Mouse (Mus musculus) CH12.LX (cell line): ENCODE measurements at regions not wholly inside any gene's neighbourhood (a gene's known extent, or its start where the extent isn't known, plus 50 kb on each side); places are given as distances from the start of the nearest gene placed in this dataset.

Source experiments
- CTCF ChIP-seq, 2 experiments: IDR thresholded peaks in 1 of 2; conservative IDR thresholded peaks in 1 of 2; 2 replicates each; pipeline ENCODE4 v1.5.1; 2011 to 2012; ENCODE audit warnings: low read depth in 2 of 2, low read length in 2 of 2, improper control_type of control experiment in 1 of 2, inconsistent platforms in 1 of 2, mild to moderate bottlenecking in 1 of 2, moderate library complexity in 1 of 2
- E2F4 ChIP-seq: IDR thresholded peaks from 2 replicates; pipeline ENCODE4 v1.6.1; 2011; ENCODE audit warnings: low read depth, low read length, improper control_type of control experiment; ENCODE audit not compliant: insufficient replicate concordance
- HCFC1 ChIP-seq: IDR thresholded peaks from 2 replicates; pipeline ENCODE4 v1.6.1; 2012; ENCODE audit warnings: low read depth, mild to moderate bottlenecking, inconsistent platforms, low read length, improper control_type of control experiment
- JUN ChIP-seq: IDR thresholded peaks from 2 replicates; pipeline ENCODE4 v1.6.1; 2011; ENCODE audit warnings: low read depth, mild to moderate bottlenecking, low read length, improper control_type of control experiment, moderate library complexity; ENCODE audit not compliant: insufficient read depth
- JUND ChIP-seq: conservative IDR thresholded peaks from 2 replicates; pipeline ENCODE4 v1.6.1; 2011; ENCODE audit warnings: low read depth, low read length, improper control_type of control experiment
- MAX ChIP-seq: IDR thresholded peaks from 2 replicates; pipeline ENCODE4 v1.6.1; 2011; ENCODE audit warnings: low read length, improper control_type of control experiment
- POLR2A ChIP-seq: IDR thresholded peaks from 2 replicates; pipeline ENCODE4 v1.6.1; 2011; ENCODE audit warnings: low read depth, mild to moderate bottlenecking, improper control_type of control experiment, low read length
- SMC3 ChIP-seq: IDR thresholded peaks from 2 replicates; pipeline ENCODE4 v1.6.1; 2011; ENCODE audit warnings: low read depth, low read length, improper control_type of control experiment
- USF1 ChIP-seq: IDR thresholded peaks from 2 replicates; pipeline ENCODE4 v1.6.1; 2014; ENCODE audit warnings: low read depth, mild to moderate bottlenecking, inconsistent platforms, low read length, improper control_type of control experiment
- ZNF384 ChIP-seq: IDR thresholded peaks from 2 replicates; pipeline ENCODE4 v1.6.1; 2012; ENCODE audit warnings: low read depth, low read length, improper control_type of control experiment, inconsistent platforms

DNA sequence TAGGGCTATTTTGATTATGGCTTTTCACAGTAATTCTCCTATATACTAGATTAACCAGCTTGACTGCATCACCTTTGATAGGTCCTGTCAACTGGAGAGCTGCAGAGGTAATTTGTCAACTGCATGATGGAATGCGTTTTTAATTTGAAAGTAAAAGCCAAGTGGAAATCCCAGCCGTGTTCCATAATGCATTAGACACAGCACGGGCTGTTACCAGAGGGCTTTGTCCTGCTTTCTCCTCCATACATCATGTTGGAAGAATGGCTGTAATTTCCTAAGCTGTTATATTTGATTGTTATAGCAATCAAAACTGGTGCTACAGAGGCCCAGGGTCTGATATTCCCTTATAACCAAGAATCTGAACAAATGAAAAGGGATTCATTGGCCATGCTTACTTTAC lies 68.6 kb upstream of the Pced1b start:
- no peak for TF ChIP-seq JUN
- TF ChIP-seq CTCF (conservative IDR thresholded peaks at IDR 0.05 in 1 of 2, IDR thresholded peaks at IDR 0.05 in 1 of 2; ENCODE audit: low read depth in 2 of 2, low read length in 2 of 2): no peak
- no peak for TF ChIP-seq MAX
- TF ChIP-seq SMC3: no peak
- no peak for TF ChIP-seq JUND
- TF ChIP-seq ZNF384: no peak
- no peak for TF ChIP-seq USF1
- TF ChIP-seq POLR2A: no peak
- TF ChIP-seq HCFC1: no peak
- TF ChIP-seq E2F4: no peak
